Mouse (Mus musculus): ENCODE measurements around the gene Gm20604. TPM values are rescaled to one million over a fixed set of nuclear protein-coding genes. Genes with fewer than 3 reads are reported as not detected.
A peak's percentile ranks its signal among the peaks of the same experiment; 100 is the strongest.

Gene Gm20604
- polyA plus RNA-seq, 1 experiment from 2014 or later = 44.5 TPM

DNA sequence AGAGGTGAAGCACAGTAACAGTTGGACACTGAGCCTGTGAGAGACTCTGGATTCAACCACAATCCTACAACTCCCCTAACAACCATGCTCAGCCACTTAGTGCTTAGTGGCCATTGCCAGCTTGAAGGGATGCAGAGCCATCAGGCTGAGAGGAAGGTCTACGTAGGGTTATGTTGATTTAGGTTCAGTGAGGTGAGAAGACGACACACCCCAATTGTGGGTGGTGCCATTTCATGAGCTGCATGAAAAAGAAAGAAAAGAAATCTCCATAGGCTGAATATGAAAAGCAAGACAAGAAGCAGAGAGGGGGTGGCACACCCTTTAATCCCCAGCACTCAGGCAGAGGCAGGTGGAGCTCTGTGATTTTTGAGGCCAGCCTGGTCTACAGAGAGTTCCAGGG is 44.4 kb downstream of the Gm20604 start:
- no peak overlapping the region for H3K4me2 ChIP-seq
- ATAC-seq (ENCODE audit: low FRiP score, low read depth) = no peak
- no peak overlapping the region for H3K27ac ChIP-seq (replicated peaks)
- no peaks in the 10 kb centered on the region for H3K4me1 ChIP-seq (replicated peaks)
- H3K36me3 ChIP-seq = no peaks in the 10 kb centered on the region
- no peak overlapping the region for H3K9ac ChIP-seq
- no peak overlapping the region for H3K4me3 ChIP-seq
- H3K9me3 ChIP-seq = no peaks in the 10 kb centered on the region
- WGBS = 58% methylated on average over 2 of the region's 2 CpGs
- H3K27me3 ChIP-seq = no peaks in the 10 kb centered on the region

- no peak for ATAC-seq (ENCODE audit: low FRiP score, low read depth)
- H3K27ac ChIP-seq (replicated peaks) = no peak overlapping the region
- H3K4me1 ChIP-seq (replicated peaks) = no peaks in the 10 kb centered on the region
- WGBS = 84% methylated on average over 20 of the region's 20 CpGs
- no peaks in the 10 kb centered on the region for H3K36me3 ChIP-seq
- H3K9ac ChIP-seq = no peak overlapping the region
- no peaks in the 10 kb centered on the region for H3K27me3 ChIP-seq
- no peak overlapping the region for H3K4me3 ChIP-seq
- no peaks in the 10 kb centered on the region for H3K9me3 ChIP-seq
- no peak overlapping the region for H3K4me2 ChIP-seq
Measured at GRCm38 (mm10) chr12:102713153-102713865, 45.2 kb downstream of the Gm20604 start.

DNA sequence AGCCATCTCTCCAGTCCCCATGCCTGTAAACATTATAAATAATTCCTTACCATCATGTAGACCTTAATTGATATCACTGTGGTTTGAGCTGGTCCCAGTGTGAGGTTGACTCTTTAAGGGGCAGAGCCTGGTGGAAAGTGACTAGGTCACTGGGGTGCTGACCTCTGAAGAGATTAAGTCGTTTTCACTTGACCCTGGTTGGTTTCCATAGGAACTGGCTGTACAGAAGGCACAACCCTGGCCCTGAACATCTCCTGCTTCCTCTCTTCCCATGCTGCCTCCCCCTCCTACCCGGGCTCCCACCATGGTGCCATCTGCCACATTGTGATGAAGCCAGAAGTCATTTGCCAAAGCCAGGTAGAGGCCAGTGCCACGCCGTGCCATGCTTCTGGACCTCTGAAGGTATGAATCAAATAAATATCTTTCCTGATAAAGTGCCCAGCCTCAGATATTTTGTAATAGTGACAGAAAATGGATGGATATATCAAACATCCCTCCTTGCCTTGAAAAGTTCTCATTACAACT is 47.6 kb downstream of the Gm20604 start:
- Histone ChIP-seq H3K4me2 (no peak overlapping the region), H3K9me3 (no peaks in the 10 kb centered on the region), H3K27ac (replicated peaks) (no peak overlapping the region), H3K4me1 (replicated peaks) (peaks cover 1% of the 10 kb centered on the region; the same call in 1 of the 2 replicates), H3K4me3 (no peak overlapping the region), H3K36me3 (no peaks in the 10 kb centered on the region), H3K9ac (no peak overlapping the region), H3K27me3 (no peaks in the 10 kb centered on the region)
- no peak for ATAC-seq (ENCODE audit: low FRiP score, low read depth)
- 63% methylated on average over 4 of the region's 4 CpGs for WGBS

DNA sequence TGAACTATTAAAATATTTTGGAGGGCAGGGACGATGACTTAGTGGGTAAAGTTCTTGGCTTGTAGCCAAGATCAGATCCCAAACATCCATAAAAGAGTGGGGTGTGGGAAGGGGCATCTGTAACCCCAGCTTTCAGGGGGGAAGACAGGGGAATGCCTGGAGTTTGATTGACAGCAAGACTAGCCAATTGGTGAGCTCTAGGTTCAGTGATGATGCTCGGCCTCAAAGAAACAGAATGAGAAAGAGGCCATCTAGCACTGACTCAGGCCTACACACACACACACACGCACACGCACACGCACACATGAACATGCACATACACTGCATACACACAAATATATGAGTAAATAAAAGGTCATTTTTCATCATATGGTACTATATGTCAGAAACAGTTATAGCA is 48.6 kb downstream of the Gm20604 start:
- H3K36me3 ChIP-seq = no peaks in the 10 kb centered on the region
- H3K9ac ChIP-seq = no peak overlapping the region
- H3K4me3 ChIP-seq = no peak overlapping the region
- no peaks in the 10 kb centered on the region for H3K9me3 ChIP-seq
- H3K4me2 ChIP-seq = no peak overlapping the region
- peaks cover 8% of the 10 kb centered on the region for H3K4me1 ChIP-seq (replicated peaks)
- no peak overlapping the region for H3K27ac ChIP-seq (replicated peaks)
- H3K27me3 ChIP-seq = no peaks in the 10 kb centered on the region
- no peak for ATAC-seq (ENCODE audit: low FRiP score, low read depth)
- 85% methylated on average over 5 of the region's 5 CpGs for WGBS

GRCm38 (mm10) chr12:102708220-102708619 is 50.3 kb downstream of the Gm20604 start:
- no peak for ATAC-seq (ENCODE audit: low FRiP score, low read depth)
- no peaks in the 10 kb centered on the region for H3K9me3 ChIP-seq
- WGBS = 77% methylated on average over 11 of the region's 11 CpGs

DNA sequence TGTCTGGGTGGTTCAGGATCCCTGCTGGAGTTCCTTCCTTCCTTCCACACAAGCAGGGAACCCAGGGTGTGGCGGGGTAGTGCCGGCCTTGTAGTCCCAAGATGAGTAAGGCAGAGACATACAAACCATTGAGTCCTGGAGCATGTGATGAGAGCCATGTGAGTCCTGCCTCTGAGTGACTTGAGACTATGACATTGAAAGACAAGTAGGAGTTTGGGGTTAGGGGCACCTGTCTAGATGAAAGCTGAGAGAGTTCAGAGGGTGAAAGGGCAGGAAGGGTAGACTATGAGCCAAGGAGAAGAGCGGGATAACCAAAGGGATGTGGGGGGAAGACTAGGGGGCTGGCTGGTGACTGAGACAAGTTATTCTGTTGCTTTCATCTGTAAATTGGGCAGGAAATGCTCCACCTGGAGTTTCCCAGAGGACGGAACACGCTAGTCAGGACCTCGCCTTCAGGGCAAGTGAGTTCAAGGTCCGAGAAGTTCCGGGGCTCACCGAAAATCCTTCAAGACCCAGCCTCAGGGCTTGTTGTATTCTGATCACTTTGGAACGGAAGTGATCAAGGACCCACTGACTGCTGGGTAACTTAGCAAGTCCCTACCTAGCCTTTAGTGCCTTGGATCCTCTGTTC is 51.5 kb downstream of the Gm20604 start:
- Histone ChIP-seq H3K4me1 (replicated peaks) (peaks cover 32% of the 10 kb centered on the region), H3K4me2 (no peak overlapping the region), H3K27me3 (no peaks in the 10 kb centered on the region), H3K27ac (replicated peaks) (no peak overlapping the region), H3K4me3 (no peak overlapping the region), H3K36me3 (no peaks in the 10 kb centered on the region), H3K9me3 (no peaks in the 10 kb centered on the region), H3K9ac (no peak overlapping the region)
- 95% methylated on average over 10 of the region's 10 CpGs for WGBS
- no peak for ATAC-seq (ENCODE audit: low FRiP score, low read depth)

More at GRCm38 (mm10) chr12:102708220-102708619, 50.3 kb downstream of the Gm20604 start:
- Histone ChIP-seq H3K9ac (no peak overlapping the region), H3K36me3 (no peaks in the 10 kb centered on the region), H3K27ac (replicated peaks) (no peak overlapping the region), H3K4me2 (no peak overlapping the region), H3K27me3 (no peaks in the 10 kb centered on the region), H3K4me3 (no peak overlapping the region), H3K4me1 (replicated peaks) (peaks cover 20% of the 10 kb centered on the region)

DNA sequence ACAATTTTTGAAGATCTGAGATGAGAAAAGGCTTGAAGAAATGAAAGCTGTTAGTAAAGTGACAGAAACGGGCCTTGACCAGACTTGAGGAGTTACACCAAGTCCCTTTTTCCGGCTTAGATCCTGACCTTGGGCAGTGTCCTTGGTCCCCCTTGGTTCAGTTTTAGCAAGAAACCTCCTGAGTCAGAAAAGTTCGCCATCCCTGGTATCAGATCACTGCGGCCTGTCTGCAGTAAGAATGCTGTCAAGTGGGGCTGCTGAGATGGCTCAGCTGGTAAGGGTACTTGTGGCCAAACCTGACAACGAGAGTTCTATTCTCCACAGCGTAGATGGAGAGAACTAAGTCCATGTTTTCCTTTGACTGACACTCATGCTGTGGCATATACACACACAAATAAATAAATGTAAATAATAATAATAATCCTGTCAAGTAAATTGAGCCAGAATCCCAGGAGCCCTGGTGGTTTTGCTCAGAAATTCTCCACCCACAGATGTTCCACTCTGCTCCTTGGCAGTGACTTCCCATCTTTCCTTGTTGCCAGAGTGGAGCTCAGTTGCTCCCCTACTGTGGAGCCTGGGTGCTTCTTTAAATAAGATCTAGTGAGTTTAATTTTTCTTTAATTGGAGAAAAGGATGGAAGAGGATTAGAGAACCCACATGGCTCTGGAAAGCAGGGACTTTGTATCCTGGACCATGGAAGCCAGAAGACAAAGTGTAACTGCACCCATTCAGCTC is 52.4 kb downstream of the Gm20604 start:
- peak overlapping the region; percentile 93; the same call in 1 of the 2 replicates for H3K27ac ChIP-seq (replicated peaks)
- H3K9ac ChIP-seq = no peak overlapping the region
- H3K36me3 ChIP-seq = no peaks in the 10 kb centered on the region
- no peaks in the 10 kb centered on the region for H3K9me3 ChIP-seq
- peak overlapping the region; percentile 90; the same call in 1 of the 2 replicates for H3K4me3 ChIP-seq
- H3K4me1 ChIP-seq (replicated peaks) = peaks cover 38% of the 10 kb centered on the region
- no peaks in the 10 kb centered on the region for H3K27me3 ChIP-seq
- no peak for ATAC-seq (ENCODE audit: low FRiP score, low read depth)
- WGBS = 73% methylated on average over 6 of the region's 6 CpGs
- peak overlapping the region; percentile 90 for H3K4me2 ChIP-seq

DNA sequence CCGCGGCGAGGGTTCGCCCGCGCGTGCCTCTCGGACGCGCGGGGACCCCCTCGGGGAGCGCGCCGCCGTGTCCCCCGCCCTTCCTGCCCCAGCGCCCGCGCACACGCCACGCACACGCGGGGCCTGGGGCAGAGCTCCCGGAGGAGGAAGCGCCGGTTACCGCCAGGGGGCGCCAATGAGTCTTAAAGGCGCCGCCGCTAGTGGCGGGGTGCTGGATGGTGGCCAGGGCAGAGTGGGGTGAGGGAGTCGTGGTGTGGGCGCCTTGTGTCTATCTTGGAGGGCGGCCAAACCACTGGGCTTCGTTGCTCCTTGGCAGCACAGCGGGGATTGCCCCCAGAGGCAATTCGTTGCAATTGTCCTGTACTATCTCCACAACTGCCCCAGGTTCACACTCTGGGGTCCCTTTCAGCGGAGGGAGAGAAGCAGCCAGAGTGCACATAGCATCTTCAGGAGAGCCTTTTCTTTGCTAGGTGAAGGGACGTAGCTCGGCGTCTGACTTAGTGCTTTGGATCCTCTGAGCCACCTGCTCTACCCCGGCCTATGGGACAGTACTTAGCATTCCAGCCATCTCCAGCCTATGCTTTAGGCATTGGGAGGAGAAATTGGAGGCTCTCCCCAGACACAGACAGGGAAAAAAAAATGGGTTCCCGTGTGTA is 53.1 kb downstream of the Gm20604 start:
- Histone ChIP-seq H3K4me3 (peak overlapping the region; percentile 90), H3K36me3 (no peaks in the 10 kb centered on the region), H3K9ac (peak overlapping the region; percentile 86), H3K4me1 (replicated peaks) (peaks cover 45% of the 10 kb centered on the region), H3K9me3 (no peaks in the 10 kb centered on the region), H3K27me3 (no peaks in the 10 kb centered on the region), H3K4me2 (peak overlapping the region; percentile 90), H3K27ac (replicated peaks) (peak overlapping the region; percentile 93)
- ATAC-seq (ENCODE audit: low FRiP score, low read depth) = peak; percentile 81
- 1% methylated on average over 45 of the region's 45 CpGs for WGBS

GRCm38 (mm10) chr12:102704457-102705198 is 53.8 kb downstream of the Gm20604 start, which contains the start of gene Itpk1:
TSS of gene Itpk1 (minus strand) at chr12:102704930.
- H3K9ac ChIP-seq = peak within 1 kb of the TSS; percentile 86
- H3K27ac ChIP-seq (replicated peaks) = peak within 1 kb of the TSS; percentile 93
- H3K4me2 ChIP-seq = peak within 1 kb of the TSS; percentile 90
- ATAC-seq (ENCODE audit: low FRiP score, low read depth) = peak; percentile 88
- no peaks in the 10 kb centered on the region for H3K9me3 ChIP-seq
- peaks cover 52% of the 10 kb centered on the region for H3K4me1 ChIP-seq (replicated peaks)
- H3K27me3 ChIP-seq = no peaks in the 10 kb centered on the region
- H3K4me3 ChIP-seq = peak within 1 kb of the TSS; percentile 90
- H3K36me3 ChIP-seq = no peaks in the 10 kb centered on the region
- under 1% methylated on average over 62 of the region's 105 CpGs for WGBS

DNA sequence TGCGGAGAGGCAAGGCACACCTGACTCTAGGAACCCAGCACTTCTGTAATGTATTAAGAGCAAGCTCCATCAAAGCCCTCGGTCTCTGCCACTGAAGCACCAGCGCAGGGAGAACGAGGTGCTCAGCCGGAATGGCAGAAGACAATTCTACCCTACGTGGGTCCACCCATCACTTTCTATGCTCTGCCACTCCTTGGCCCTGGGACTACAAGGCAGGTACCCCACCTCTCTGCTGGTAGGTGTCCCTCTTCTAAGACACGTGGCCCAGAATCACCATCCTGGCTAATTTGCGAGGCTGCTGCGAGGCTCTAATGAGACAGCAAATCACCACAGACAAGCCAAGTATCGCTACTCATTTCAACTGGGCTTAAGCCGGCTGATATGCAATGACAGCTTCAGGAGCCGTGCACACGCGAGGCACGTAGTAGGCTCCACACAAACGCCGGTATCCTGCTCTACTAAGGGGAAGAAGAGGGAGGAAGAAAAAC is 54.5 kb downstream of the Gm20604 start:
- Histone ChIP-seq H3K4me2 (peak overlapping the region; percentile 90), H3K9me3 (no peaks in the 10 kb centered on the region), H3K27me3 (no peaks in the 10 kb centered on the region), H3K4me3 (peak overlapping the region; percentile 90), H3K36me3 (no peaks in the 10 kb centered on the region), H3K9ac (peak overlapping the region; percentile 76), H3K27ac (replicated peaks) (peak overlapping the region; percentile 93), H3K4me1 (replicated peaks) (peaks cover 58% of the 10 kb centered on the region)
- 3% methylated on average over 17 of the region's 17 CpGs for WGBS
- peak; percentile 2; the same call in 1 of the 2 replicates for ATAC-seq (ENCODE audit: low FRiP score, low read depth)

- WGBS = 22% methylated on average over 6 of the region's 6 CpGs
- peak overlapping the region; percentile 90 for H3K4me3 ChIP-seq
- H3K4me2 ChIP-seq = peak overlapping the region; percentile 90
- H3K9me3 ChIP-seq = no peaks in the 10 kb centered on the region
- peak overlapping the region; percentile 69 for H3K27ac ChIP-seq (replicated peaks)
- H3K36me3 ChIP-seq = no peaks in the 10 kb centered on the region
- ATAC-seq (ENCODE audit: low FRiP score, low read depth) = no peak
- no peaks in the 10 kb centered on the region for H3K27me3 ChIP-seq
- H3K4me1 ChIP-seq (replicated peaks) = peaks cover 63% of the 10 kb centered on the region
- H3K9ac ChIP-seq = peak overlapping the region; percentile 76
Measured at GRCm38 (mm10) chr12:102703441-102703840, 55.0 kb downstream of the Gm20604 start.

All from hindbrain, embryonic 15.5 days (tissue).